Mouse (Mus musculus): ENCODE results near the gene Nr1h4.

DNA sequence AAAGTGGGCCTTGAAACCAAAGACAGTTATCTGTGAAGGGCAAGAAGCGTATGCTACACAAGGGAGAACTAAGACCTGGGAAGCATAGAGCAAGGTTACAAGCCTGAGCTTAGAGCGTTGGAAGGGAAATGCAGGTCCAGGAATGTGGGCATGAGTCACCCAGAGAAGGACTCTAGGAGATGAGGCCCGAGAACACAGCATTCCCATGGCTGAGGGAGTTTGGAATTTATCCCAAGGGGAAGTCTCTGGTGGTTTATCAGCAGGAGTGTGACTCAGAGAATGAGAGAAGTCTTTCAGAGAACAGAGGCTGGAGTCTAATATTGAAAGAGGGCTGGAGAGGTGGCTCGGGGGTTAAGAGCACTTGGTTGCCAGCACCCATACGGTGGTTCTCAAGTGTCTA, 6.3 kb downstream of the Nr1h4 start:
- no peak for TF ChIP-seq POLR2A (IDR thresholded peaks at IDR 0.05; ENCODE audit: low read depth, low read length)
- TF ChIP-seq CTCF (IDR thresholded peaks at IDR 0.05; ENCODE audit: extremely low read depth, insufficient read length, insufficient replicate concordance, low read depth, low read length), result no peak

Data from small intestine, adult 2 months (tissue).